Comparison of ENCODE assay signal across 8 mouse cellular contexts in genomic region chr15:99294813-99295374, GRCm38 (mm10). TPM values are rescaled to one million over a fixed set of nuclear protein-coding genes. Genes with fewer than 3 reads are reported as not detected.
DNase-seq lines count a peak whose midpoint lies in the region; ATAC-seq and TF ChIP-seq lines count a peak whose summit lies in the region.

Prpf40b (plus strand) TSS chr15:99295087.

- peak within 1 kb of the TSS; percentile 58 for H3ac ChIP-seq in C2C12 (ENCODE audit: control insufficient read depth, insufficient read length, low read depth)

- peak within 1 kb of the TSS; percentile 89 for H3K27ac ChIP-seq in heart, embryonic 12.5 days (ENCODE audit: poor library complexity, severe bottlenecking)
- H3K27ac ChIP-seq in kidney, postnatal 0 days = peak within 1 kb of the TSS; percentile 86
- peak within 1 kb of the TSS; percentile 82 for H3K27ac ChIP-seq in liver, embryonic 11.5 days (ENCODE audit: low read depth, low read length)
- peak within 1 kb of the TSS; percentile 92 for H3K27ac ChIP-seq in stomach, embryonic 14.5 days (ENCODE audit: low read length)

- ATAC-seq in heart, embryonic 12.5 days (ENCODE audit: insufficient number of reproducible peaks, low FRiP score) = peak; percentile 95
- ATAC-seq in kidney, postnatal 0 days (replicated peaks; ENCODE audit: low FRiP score, low read depth) = peak; percentile 96
- ATAC-seq in liver, embryonic 11.5 days (replicated peaks; ENCODE audit: low FRiP score) = peak; percentile 96
- peak; percentile 95 for ATAC-seq in stomach, embryonic 14.5 days (ENCODE audit: insufficient number of reproducible peaks, insufficient read depth, low FRiP score, low read depth)

- H3K4me1 ChIP-seq in erythroblast, embryonic 14.5 days (ENCODE audit: control insufficient read depth) = peaks cover 18% of the 10 kb centered on the region
- peaks cover 16% of the 10 kb centered on the region for H3K4me1 ChIP-seq in heart, embryonic 12.5 days (replicated peaks)
- H3K4me1 ChIP-seq in kidney, postnatal 0 days (replicated peaks; ENCODE audit: insufficient read depth, low read length) = no peaks in the 10 kb centered on the region
- H3K4me1 ChIP-seq in liver, embryonic 11.5 days (replicated peaks; ENCODE audit: control insufficient read depth, insufficient read depth, low read length) = no peaks in the 10 kb centered on the region
- no peaks in the 10 kb centered on the region for H3K4me1 ChIP-seq in stomach, embryonic 14.5 days (ENCODE audit: control insufficient read depth, insufficient read depth, low read length)

- WGBS in heart, embryonic 12.5 days = under 1% methylated on average over 63 of the region's 64 CpGs
- WGBS in kidney, postnatal 0 days = 1% methylated on average over 56 of the region's 64 CpGs
- WGBS in liver, embryonic 11.5 days = 1% methylated on average over 59 of the region's 64 CpGs
- WGBS in stomach, embryonic 14.5 days = under 1% methylated on average over 55 of the region's 64 CpGs

- H3K9me3 ChIP-seq in erythroblast, embryonic 14.5 days (ENCODE audit: control insufficient read depth, low read length) = no peaks in the 10 kb centered on the region
- no peaks in the 10 kb centered on the region for H3K9me3 ChIP-seq in heart, embryonic 12.5 days (replicated peaks)
- no peaks in the 10 kb centered on the region for H3K9me3 ChIP-seq in kidney, postnatal 0 days (replicated peaks; ENCODE audit: low read length)
- H3K9me3 ChIP-seq in liver, embryonic 11.5 days (ENCODE audit: control insufficient read depth, low read length) = no peaks in the 10 kb centered on the region
- H3K9me3 ChIP-seq in stomach, embryonic 14.5 days (ENCODE audit: control insufficient read depth, low read depth, low read length) = no peaks in the 10 kb centered on the region

- H3K36me3 ChIP-seq in C2C12 (ENCODE audit: control insufficient read depth, insufficient read depth) = no peaks in the 10 kb centered on the region
- no peaks in the 10 kb centered on the region for H3K36me3 ChIP-seq in erythroblast, embryonic 14.5 days (ENCODE audit: control insufficient read depth)
- no peaks in the 10 kb centered on the region for H3K36me3 ChIP-seq in heart, embryonic 12.5 days
- H3K36me3 ChIP-seq in kidney, postnatal 0 days (ENCODE audit: insufficient read depth, low read length) = no peaks in the 10 kb centered on the region
- H3K36me3 ChIP-seq in liver, embryonic 11.5 days (ENCODE audit: control insufficient read depth, insufficient read depth, low read length) = no peaks in the 10 kb centered on the region
- H3K36me3 ChIP-seq in stomach, embryonic 14.5 days (ENCODE audit: control insufficient read depth, insufficient read depth, low read length) = no peaks in the 10 kb centered on the region

- H3K27me3 ChIP-seq in C2C12 (ENCODE audit: control insufficient read depth, insufficient read depth, insufficient read length) = no peaks in the 10 kb centered on the region
- peaks cover 24% of the 10 kb centered on the region for H3K27me3 ChIP-seq in erythroblast, embryonic 14.5 days (ENCODE audit: control insufficient read depth)
- no peaks in the 10 kb centered on the region for H3K27me3 ChIP-seq in heart, embryonic 12.5 days (replicated peaks)
- H3K27me3 ChIP-seq in kidney, postnatal 0 days (ENCODE audit: insufficient read depth, low read length) = no peaks in the 10 kb centered on the region
- no peaks in the 10 kb centered on the region for H3K27me3 ChIP-seq in liver, embryonic 11.5 days (replicated peaks; ENCODE audit: control insufficient read depth, insufficient read depth, low read length)
- no peaks in the 10 kb centered on the region for H3K27me3 ChIP-seq in stomach, embryonic 14.5 days (ENCODE audit: control insufficient read depth, insufficient read depth, low read length)

- DNase-seq in brain, embryonic 14.5 days (ENCODE audit: low read depth) = peak; percentile 97
- peak; percentile 91 for DNase-seq in kidney, postnatal 0 days (ENCODE audit: low spot score)
- peak; percentile 92 for DNase-seq in liver, embryonic 11.5 days (ENCODE audit: low spot score)
- peak; percentile 91 for DNase-seq in naive thymus-derived CD4-positive, alpha-beta T cell, adult 2 months (ENCODE audit: low read depth)

- peak; percentile 75 for TF ChIP-seq POLR2A in brain, embryonic 14.5 days (IDR thresholded peaks at IDR 0.05; ENCODE audit: borderline replicate concordance, extremely low read depth, insufficient read depth, insufficient read length, poor library complexity, severe bottlenecking)

- H3K9ac ChIP-seq in heart, embryonic 12.5 days = peak within 1 kb of the TSS; percentile 78
- H3K9ac ChIP-seq in kidney, postnatal 0 days (ENCODE audit: low read depth, low read length) = peak within 1 kb of the TSS; percentile 72
- peak within 1 kb of the TSS; percentile 75 for H3K9ac ChIP-seq in liver, embryonic 11.5 days (ENCODE audit: low read depth, low read length)
- peak within 1 kb of the TSS; percentile 53 for H3K9ac ChIP-seq in stomach, embryonic 14.5 days (replicated peaks; ENCODE audit: low read depth, low read length)

- peak; percentile 73 for TF ChIP-seq CTCF in C2C12 (IDR thresholded peaks at IDR 0.05; ENCODE audit: control insufficient read depth, insufficient read depth, insufficient read length)
- peak; percentile 32; the same call in 1 of the 2 replicates for TF ChIP-seq CTCF in brain, embryonic 14.5 days (IDR thresholded peaks at IDR 0.05; ENCODE audit: borderline replicate concordance, extremely low read depth, insufficient read depth, insufficient read length)
- peak; percentile 54 for TF ChIP-seq CTCF in kidney, postnatal 0 days (IDR thresholded peaks at IDR 0.05; ENCODE audit: low read depth)

- peak within 1 kb of the TSS; percentile 37 for H3K4me3 ChIP-seq in C2C12 (ENCODE audit: insufficient read depth, poor library complexity, severe bottlenecking)
- peak within 1 kb of the TSS; percentile 63 for H3K4me3 ChIP-seq in erythroblast, embryonic 14.5 days (replicated peaks)
- H3K4me3 ChIP-seq in heart, embryonic 12.5 days = peak within 1 kb of the TSS; percentile 74
- peak within 1 kb of the TSS; percentile 71 for H3K4me3 ChIP-seq in kidney, postnatal 0 days (replicated peaks; ENCODE audit: low read depth, low read length)
- H3K4me3 ChIP-seq in liver, embryonic 11.5 days (ENCODE audit: low read depth, low read length) = peak within 1 kb of the TSS; percentile 74
- H3K4me3 ChIP-seq in stomach, embryonic 14.5 days (ENCODE audit: low read depth, low read length) = peak within 1 kb of the TSS; percentile 66

- H3K4me2 ChIP-seq in heart, embryonic 12.5 days = peak within 1 kb of the TSS; percentile 83
- H3K4me2 ChIP-seq in kidney, postnatal 0 days (ENCODE audit: low read length) = peak within 1 kb of the TSS; percentile 69
- peak within 1 kb of the TSS; percentile 80 for H3K4me2 ChIP-seq in liver, embryonic 11.5 days
- peak within 1 kb of the TSS; percentile 68 for H3K4me2 ChIP-seq in stomach, embryonic 14.5 days (replicated peaks; ENCODE audit: low read depth, low read length)

- H3K79me2 ChIP-seq in C2C12 (ENCODE audit: control insufficient read depth, insufficient read depth) = no peaks in the 10 kb centered on the region

- no peaks in the 10 kb centered on the region for H3K79me3 ChIP-seq in C2C12 (ENCODE audit: low read depth)

TF ChIP-seq in C2C12, 6 proteins besides CTCF, POLR2A, EP300 and RAD21:
- TF ChIP-seq MYOG (IDR thresholded peaks at IDR 0.05; ENCODE audit: control insufficient read depth, extremely low read depth, insufficient read length) = no peak
- TF ChIP-seq FOSL1 (IDR thresholded peaks at IDR 0.05; ENCODE audit: insufficient read depth, low read length, poor library complexity, severe bottlenecking) = no peak
- TF ChIP-seq CEBPB (IDR thresholded peaks at IDR 0.05; ENCODE audit: low read depth) = no peak
- no peak for TF ChIP-seq MAX (IDR thresholded peaks at IDR 0.05)
- no peak for TF ChIP-seq MYOD1 (IDR thresholded peaks at IDR 0.05; ENCODE audit: control insufficient read depth, insufficient read length, low read depth)
- no peak for TF ChIP-seq USF1 (IDR thresholded peaks at IDR 0.05; ENCODE audit: low read depth)

RNA-seq across cellular contexts. Expression of gene Prpf40b, which starts in this region (rescaled TPM):
- 24.7 TPM for polyA plus RNA-seq in C2C12 (2012; fragmentation: generic; extraction: Trizol)
- polyA plus RNA-seq in brain, embryonic 14.5 days (2012; rRNA removed) = 180 and 198 TPM in 2 replicates
- polyA plus RNA-seq in erythroblast, embryonic 14.5 days (2012) = 0.31 and 0.32 TPM in 2 replicates
- 44.0 and 44.4 TPM in 2 replicates for polyA plus RNA-seq in heart, embryonic 12.5 days (2016; fragmentation: Nextera tagmentation; extraction: Ambion mirVana)
- polyA plus RNA-seq in kidney, postnatal 0 days (2015; fragmentation: Nextera tagmentation; extraction: Ambion mirVana) = 38.3 and 42.7 TPM in 2 replicates
- polyA plus RNA-seq in liver, embryonic 11.5 days (2014; fragmentation: Nextera tagmentation; extraction: Ambion mirVana) = 27.7 and 30.5 TPM in 2 replicates
- polyA plus RNA-seq in stomach, embryonic 14.5 days (2014; fragmentation: Nextera tagmentation; extraction: Ambion mirVana) = 57.3 and 57.5 TPM in 2 replicates

Comparison
In these comparisons a context has a peak if more than half of its experiments do, and no peak if none do; other contexts are left out.
1. Peak in every context shown above with its lines: DNase-seq, ATAC-seq, H3K4me3 ChIP-seq and H3K27ac ChIP-seq.
2. RNA of gene Prpf40b (polyA plus RNA-seq): 180 to 198 TPM in brain, embryonic 14.5 days, 57.3 to 57.5 TPM in stomach, embryonic 14.5 days, 44.0 to 44.4 TPM in heart, embryonic 12.5 days, 38.3 to 42.7 TPM in kidney, postnatal 0 days, 27.7 to 30.5 TPM in liver, embryonic 11.5 days and 24.7 TPM in C2C12 (single experiment); 0.31 to 0.32 TPM in erythroblast, embryonic 14.5 days; every median in the first group is over 10 times any median in the second.